Mouse (Mus musculus) intestine, embryonic 16.5 days (tissue): ENCODE results near the gene Lck. TPM values are rescaled to one million over a fixed set of nuclear protein-coding genes. Genes with fewer than 3 reads are reported as not detected.

Experiments
- microRNA-seq: library from miRNA; unstranded; fragments of <30 nt; microRNA quantifications from one replicate; pipeline ENCODE4, GENCODE M21; 2016
- polyA plus RNA-seq: library from polyadenylated mRNA; unstranded; fragments of >200 nt; fragmentation: Nextera tagmentation; extraction: Ambion mirVana; gene quantifications from 2 replicates; pipeline ENCODE4 v1.2.1, GENCODE M21; 2015

Lck gene
- polyA plus RNA-seq, 1 experiment from 2014 or later, result 7.9 TPM

Small RNAs within 50 kb of the gene (microRNA-seq; reads per million reads assigned to microRNA genes)
- not detected for gene Mir8119

Other genes with a start within 250 kb of the Lck start
- 271 and 297 TPM in 2 replicates for gene Rbbp4, start 238.3 kb downstream of the Lck start, polyA plus RNA-seq
- 64.2 and 66.9 TPM in 2 replicates for gene Zbtb8os, start 237.9 kb downstream of the Lck start, polyA plus RNA-seq
- 13.6 and 14.0 TPM in 2 replicates for gene Zbtb8a, start 195.5 kb downstream of the Lck start, polyA plus RNA-seq
- 1.1 and 1.2 TPM in 2 replicates for gene Zbtb8b, start 132.8 kb downstream of the Lck start, polyA plus RNA-seq
- 24.5 and 24.7 TPM in 2 replicates for gene Bsdc1, start 112.1 kb downstream of the Lck start, polyA plus RNA-seq
- gene Tssk3, start 82.6 kb downstream of the Lck start, polyA plus RNA-seq, result not detected in 2 replicates
- not detected in 2 replicates for gene Fam229a, start 82.5 kb downstream of the Lck start, polyA plus RNA-seq
- 289 and 312 TPM in 2 replicates for gene Marcksl1, start 60.1 kb downstream of the Lck start, polyA plus RNA-seq
- gene Hdac1, start 30.9 kb downstream of the Lck start, polyA plus RNA-seq, result 196 and 207 TPM in 2 replicates
- gene Fam167b, start 4.9 kb upstream of the Lck start, polyA plus RNA-seq, result 2.3 and 2.4 TPM in 2 replicates
- 255 and 274 TPM in 2 replicates for gene Eif3i, start 27.0 kb upstream of the Lck start, polyA plus RNA-seq
- 180 and 186 TPM in 2 replicates for gene Tmem234, start 27.0 kb upstream of the Lck start, polyA plus RNA-seq
- gene Dcdc2b, start 40.6 kb upstream of the Lck start, polyA plus RNA-seq, result 1.6 and 1.7 TPM in 2 replicates
- 24.3 and 31.2 TPM in 2 replicates for gene Iqcc, start 45.5 kb upstream of the Lck start, polyA plus RNA-seq
- 42.7 and 44.6 TPM in 2 replicates for gene Ccdc28b, start 50.3 kb upstream of the Lck start, polyA plus RNA-seq
- gene Txlna, start 67.4 kb upstream of the Lck start, polyA plus RNA-seq, result 54.9 and 55.7 TPM in 2 replicates
- gene Kpna6, start 99.1 kb upstream of the Lck start, polyA plus RNA-seq, result 14.4 and 15.2 TPM in 2 replicates
- gene Tmem39b, start 123.2 kb upstream of the Lck start, polyA plus RNA-seq, result 9.2 and 10.6 TPM in 2 replicates
- gene Khdrbs1, start 168.7 kb upstream of the Lck start, polyA plus RNA-seq, result 62.2 and 62.6 TPM in 2 replicates
- gene Ptp4a2, start 237.6 kb upstream of the Lck start, polyA plus RNA-seq, result 277 and 289 TPM in 2 replicates